Mouse (Mus musculus) lung, adult 18-20 months (tissue): Measurements from ENCODE around the gene Rasgrp1.

Source experiments
- DNase-seq, 2 experiments: peaks; one replicate each; pipeline ENCODE4 v3.0.0; 2022; ENCODE audit warnings: mixed read lengths in 2 of 2

Gene Rasgrp1

GRCm38 (mm10) chr2:117328521-117329285 lies 14.1 kb downstream of the Rasgrp1 start:
- no peak for DNase-seq

DNA sequence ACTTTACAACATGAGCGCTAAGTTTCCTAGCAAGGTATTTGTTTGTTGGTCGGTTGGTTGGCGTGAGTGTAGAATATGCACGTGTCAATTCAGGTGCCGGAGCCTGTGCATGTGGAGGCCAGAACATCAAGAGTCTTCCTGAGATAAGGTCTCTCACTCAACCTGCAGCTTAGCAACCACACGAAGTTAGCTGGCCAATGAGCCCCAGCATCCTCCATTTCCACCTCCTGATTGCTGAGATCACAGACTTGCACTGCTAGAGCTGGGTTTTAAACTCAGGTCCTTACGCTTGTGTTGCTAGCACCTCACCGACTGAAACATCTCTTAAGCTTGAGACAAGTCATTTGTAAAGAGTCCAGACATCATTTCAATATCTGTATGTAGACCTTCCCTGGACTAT lies 20.4 kb downstream of the Rasgrp1 start:
- DNase-seq = no peak

DNA sequence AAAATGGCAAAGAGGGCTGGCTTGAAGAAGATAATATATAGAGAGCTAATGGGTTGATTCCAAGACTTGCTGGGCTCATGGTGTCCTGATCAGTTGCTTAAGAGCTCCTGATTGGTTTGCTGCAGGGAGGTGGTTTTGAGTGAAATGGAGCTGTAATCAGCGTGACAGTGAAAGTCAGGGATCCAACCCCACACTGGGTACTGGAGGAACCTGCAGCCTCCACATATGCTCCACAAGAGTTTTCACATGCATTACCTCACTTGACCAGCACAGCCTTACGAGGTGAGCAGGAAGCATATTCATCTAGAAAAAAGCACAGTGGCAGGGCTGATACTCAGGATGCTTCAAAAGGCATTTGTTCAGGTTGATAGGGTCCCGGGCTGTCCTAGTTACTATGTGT lies 21.6 kb downstream of the Rasgrp1 start:
- no peak for DNase-seq

- DNase-seq = no peak
These were observed 23.8 kb downstream of the Rasgrp1 start for GRCm38 (mm10) chr2:117318991-117319390.

GRCm38 (mm10) chr2:117313586-117314235 lies 29.1 kb downstream of the Rasgrp1 start:
- no peak for DNase-seq

DNA sequence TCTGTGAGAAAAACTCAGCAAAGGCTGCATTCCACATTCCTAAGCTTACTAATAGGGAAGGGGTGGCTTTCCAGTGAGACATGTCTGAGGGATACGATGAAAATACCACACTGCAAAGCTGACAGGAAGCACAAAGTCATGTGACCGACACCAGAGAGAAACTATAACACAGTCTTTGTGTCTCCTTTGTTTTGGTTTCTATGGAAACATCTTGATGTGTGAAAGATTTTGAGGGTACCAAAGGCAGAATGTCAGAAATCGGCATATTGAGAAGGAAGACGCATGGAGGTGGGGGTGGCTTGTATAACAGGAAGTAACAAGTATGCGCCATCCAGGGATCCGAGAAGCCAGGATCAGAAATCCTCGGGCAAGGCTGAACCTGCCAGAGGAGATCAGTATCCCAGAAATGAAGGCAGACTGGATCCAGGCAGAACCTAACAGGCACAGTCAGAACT lies 30.3 kb downstream of the Rasgrp1 start:
- DNase-seq = no peak

- no peak for DNase-seq
These were observed 30.8 kb downstream of the Rasgrp1 start for GRCm38 (mm10) chr2:117312030-117312429.

DNA sequence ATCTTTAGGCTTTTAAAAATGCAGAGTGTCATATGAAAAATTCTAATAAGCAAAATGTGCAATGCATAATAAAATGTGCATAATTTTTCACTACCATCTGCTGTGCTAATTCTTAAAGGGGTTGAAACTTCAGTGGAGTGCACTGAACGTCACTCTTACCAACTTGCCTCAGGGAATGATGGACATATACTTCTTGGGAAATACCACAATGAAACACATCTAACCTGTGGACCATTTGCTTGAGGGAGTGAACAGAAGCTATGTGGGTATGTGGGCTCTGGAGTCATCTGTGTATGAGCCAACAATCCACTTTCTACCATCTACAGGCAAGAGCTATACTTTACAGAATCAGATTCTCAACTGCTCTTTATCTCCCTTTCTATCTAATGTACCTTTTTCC lies 31.5 kb downstream of the Rasgrp1 start:
- DNase-seq = no peak

- DNase-seq = no peak
These were observed 33.8 kb downstream of the Rasgrp1 start for GRCm38 (mm10) chr2:117309046-117309445.

GRCm38 (mm10) chr2:117307959-117308358 lies 34.8 kb downstream of the Rasgrp1 start:
- no peak for DNase-seq

- DNase-seq = no peak
These were observed 37.9 kb downstream of the Rasgrp1 start for GRCm38 (mm10) chr2:117304941-117305340.

- peak; percentile 7 to 37 for DNase-seq
These were observed 39.1 kb downstream of the Rasgrp1 start for GRCm38 (mm10) chr2:117303391-117304350.

DNA sequence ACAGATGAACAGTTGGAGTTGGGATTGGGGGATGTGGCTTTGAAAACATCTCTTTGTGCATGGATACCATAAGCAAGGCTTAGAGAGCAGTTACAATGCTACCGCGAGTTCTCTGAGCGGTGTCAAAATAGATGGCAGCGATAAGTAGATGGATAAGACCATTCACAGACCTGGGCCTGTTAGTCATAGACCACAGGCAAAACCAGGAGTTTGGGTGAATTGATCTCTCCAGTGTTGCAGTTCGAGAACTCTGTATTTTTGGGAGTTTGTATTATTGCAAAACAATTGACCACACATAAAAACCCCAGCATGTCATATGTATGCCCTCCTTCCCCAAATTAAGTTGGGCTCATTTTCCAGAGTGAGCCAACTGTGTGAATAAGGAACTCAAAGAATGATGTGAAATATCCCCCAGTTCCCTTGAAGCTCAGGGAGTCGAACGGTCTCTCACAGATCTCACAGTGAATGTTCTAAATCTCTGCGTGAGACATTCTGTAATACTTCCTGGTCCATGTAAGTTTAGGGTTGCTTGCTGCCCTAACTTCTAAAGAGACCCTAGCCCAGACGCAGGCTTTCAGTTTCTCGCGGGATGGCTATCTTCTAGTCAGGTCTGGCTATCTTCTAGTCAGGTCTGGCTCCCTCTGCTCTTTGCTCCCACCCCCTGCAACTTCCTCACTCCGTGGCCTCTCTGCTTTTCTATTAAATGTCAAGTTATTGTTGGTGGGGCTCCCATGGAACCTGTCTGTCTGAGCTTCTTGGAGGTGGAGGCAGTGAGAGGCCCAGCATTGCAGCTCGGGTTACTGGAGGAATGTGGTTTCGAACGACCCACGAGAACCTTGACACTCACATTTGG lies 43.0 kb downstream of the Rasgrp1 start:
- DNase-seq = no peak

DNA sequence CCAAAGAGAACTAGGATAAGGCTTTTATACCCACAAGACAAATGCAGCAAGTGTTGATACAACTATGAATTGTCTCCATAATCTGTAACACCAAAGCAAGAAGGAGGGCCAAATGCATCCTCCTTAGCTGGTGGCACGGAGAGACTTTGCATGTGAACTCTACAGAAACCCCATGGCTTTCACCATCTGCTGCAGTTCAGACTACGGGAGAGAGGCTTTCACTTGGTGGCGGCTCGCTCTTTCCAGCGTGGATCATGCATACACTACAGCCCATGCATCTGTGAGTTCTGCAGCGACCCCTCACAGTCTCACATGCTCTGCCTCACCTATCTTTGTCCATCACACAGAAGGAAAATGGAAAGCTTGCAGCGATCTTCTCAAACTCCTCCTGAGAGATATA lies 54.5 kb downstream of the Rasgrp1 start:
- no peak for DNase-seq

GRCm38 (mm10) chr2:117263786-117264408 lies 78.9 kb downstream of the Rasgrp1 start:
- peak; percentile 36 to 43 for DNase-seq

GRCm38 (mm10) chr2:117262184-117262583 lies 80.6 kb downstream of the Rasgrp1 start:
- no peak for DNase-seq

- DNase-seq = no peak
These were observed 85.2 kb downstream of the Rasgrp1 start for GRCm38 (mm10) chr2:117257617-117258016.

DNA sequence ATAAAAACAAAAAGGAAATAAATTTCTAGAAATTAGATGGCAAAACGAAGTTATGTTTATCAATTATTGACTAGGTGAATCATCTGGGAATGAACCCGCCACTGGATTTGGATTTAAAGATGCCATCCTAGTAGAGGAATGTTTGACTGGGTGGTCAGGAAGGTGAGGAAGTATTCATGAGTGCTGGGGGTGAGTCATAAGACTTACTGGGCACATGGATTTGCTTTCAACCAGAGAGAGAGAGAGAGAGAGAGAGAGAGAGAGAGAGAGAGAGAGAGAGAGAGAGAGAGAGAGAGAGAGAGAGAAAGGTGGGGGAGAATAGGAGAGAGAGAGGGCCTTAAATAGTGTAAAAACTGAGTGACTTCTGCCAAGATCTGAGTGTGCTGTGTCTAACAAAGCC lies 87.4 kb downstream of the Rasgrp1 start:
- DNase-seq = no peak

GRCm38 (mm10) chr2:117250001-117250510 lies 92.7 kb downstream of the Rasgrp1 start:
- DNase-seq = peak in 1 of 2 experiments; percentile 4

DNA sequence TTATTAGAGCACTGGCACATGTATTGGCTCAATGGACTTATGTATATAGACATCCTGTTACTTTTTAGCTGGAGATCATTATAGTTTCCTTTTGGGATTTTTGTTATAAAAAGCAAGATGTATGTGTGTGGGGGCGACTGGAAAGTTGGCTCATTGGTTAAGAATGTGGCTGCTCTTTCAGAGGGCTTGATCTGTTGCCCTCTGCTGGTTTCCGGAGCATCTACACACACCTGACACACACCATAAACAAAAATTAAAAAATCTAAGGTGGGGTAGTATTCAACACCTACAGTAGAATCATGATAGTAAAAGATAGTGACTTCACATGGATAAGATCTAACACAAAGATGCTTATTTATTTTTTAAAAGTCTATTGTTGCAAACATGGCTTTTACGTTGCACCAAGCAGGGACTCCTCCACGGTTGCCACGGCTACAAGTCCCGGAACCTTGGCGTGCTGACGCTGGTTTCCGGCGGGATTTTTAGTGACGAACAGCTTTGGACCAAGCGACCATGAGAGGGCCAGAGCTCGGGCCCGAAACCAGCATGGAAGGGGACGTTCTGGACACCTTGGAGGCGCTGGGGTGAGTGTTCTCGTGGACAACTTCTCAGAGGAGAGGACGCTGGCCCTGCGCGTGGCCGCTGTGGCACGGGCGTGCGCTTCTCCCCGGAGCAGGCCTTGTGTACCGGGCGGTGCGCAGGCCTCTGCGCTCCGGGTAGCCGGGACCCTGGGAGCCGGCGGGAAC lies 93.4 kb downstream of the Rasgrp1 start, which contains the start of gene Fam98b:
Gene Fam98b (plus strand): TSS at position 485 of the 746 bp plus-strand sequence.
- DNase-seq = peak; percentile 86 to 87

- no peak for DNase-seq
These were observed 100.8 kb downstream of the Rasgrp1 start for GRCm38 (mm10) chr2:117241953-117242352.
